Mouse (Mus musculus) granulocyte monocyte progenitor cell, adult 5-6 weeks (primary cell): ENCODE measurements around the gene Nup210l. TPM values are rescaled to one million over a fixed set of nuclear protein-coding genes. Genes with fewer than 3 reads are reported as not detected.

Source experiments
- ATAC-seq: replicated peaks from 2 replicates; pipeline ENCODE4 v1.8.0; 2016; ENCODE audit warnings: mild to moderate bottlenecking, moderate TSS enrichment, inconsistent platforms; ENCODE audit not compliant: poor library complexity, severe bottlenecking
- total RNA-seq, 2 experiments: library from RNA; stranded (forward) in 1 of 2; stranded (reverse) in 1 of 2; fragments of 200-712, 200-1000 nt in 1 of 2; fragments of >200 nt in 1 of 2; fragmentation: Nextera tagmentation in 1 of 2; gene quantifications; 2 replicates each; pipeline ENCODE4 v1.2.3; 2014 to 2017

Gene Nup210l
- total RNA-seq (2014; fragmentation: Nextera tagmentation): 0.28 and 1.8 TPM in 2 replicates
- 0.31 and 0.52 TPM in 2 replicates for total RNA-seq (2017)

DNA sequence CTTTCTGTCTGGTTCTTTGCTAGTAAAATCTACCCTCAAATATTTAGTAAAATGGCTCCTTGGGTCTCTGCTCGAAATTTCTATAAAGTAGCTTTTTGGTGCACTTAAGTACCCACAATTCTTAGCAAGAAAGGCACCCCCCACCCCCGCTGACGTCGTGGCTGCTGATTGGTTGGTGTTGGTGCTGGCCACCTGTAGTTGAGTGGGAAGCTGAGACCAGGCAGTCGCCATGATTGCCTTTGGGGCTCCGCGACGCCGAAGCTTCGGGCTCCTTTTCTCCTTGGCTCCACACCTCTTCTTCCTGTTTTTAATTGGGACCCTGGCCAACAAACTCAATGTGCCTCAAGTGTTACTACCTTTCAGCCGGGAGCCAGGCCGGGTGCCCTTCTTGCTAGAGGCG is at the start of gene Nup210l:
TSS of gene Nup210l (plus strand) at position 195 of the 400 bp plus-strand sequence.
- ATAC-seq: no peak; the same call in 1 of the 2 replicates

DNA sequence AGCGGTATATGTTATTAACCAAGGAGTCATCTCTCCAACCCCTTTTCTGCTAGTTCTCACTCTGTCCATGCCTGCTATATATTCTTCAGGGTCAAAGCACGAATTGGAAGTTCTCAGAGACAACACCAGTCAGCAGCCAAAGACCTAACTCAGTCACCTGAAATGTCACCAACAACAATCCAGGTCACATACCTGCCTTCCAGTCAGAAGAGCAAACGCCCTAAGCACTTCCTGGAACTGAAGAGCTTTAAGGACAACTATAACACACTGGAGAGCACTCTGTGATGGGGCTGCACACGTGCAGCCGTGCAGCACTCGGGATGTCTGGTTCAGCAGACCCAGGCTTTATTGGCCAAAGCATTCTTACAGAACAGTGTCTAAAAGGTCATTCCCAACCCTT is 42.4 kb upstream of the Nup210l start:
- no peak for ATAC-seq

DNA sequence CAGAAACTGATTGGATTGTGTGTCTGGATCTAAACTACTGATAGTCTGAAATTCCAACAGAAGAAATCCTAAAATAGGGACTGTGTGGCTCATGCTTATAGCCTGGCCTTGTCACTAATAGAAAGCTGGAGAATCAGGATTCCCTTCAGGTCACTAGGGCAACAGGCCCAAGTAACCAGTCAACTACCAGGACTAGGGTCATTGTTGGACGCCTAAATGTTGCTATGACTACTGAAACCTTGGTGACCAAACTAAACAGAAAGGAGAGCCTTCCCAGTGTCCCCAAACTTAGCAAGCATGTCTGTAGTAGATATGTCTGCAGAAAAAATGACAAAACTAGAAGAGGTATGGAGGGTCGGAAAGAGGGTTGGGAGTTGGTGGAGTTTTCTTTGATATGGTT is 41.4 kb upstream of the Nup210l start:
- ATAC-seq: no peak

DNA sequence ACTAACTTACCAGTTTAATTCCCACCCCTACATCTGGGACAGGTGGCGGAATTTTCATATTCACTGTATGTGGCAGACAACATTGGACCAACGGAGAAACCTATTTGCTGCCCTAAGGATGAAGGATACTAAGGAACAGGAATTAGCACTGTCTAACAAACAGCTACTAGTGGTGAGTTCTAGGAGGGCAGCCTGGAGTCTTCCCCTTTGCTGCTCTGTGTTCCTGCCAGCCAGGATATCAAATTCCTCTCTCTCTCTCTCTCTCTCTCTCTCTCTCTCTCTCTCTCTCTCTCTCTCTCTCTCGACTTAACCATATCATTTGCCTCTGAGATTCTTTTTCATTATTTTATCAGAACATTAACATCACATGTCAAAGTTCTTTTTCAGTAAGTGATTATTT is 39.5 kb upstream of the Nup210l start:
- no peak for ATAC-seq

DNA sequence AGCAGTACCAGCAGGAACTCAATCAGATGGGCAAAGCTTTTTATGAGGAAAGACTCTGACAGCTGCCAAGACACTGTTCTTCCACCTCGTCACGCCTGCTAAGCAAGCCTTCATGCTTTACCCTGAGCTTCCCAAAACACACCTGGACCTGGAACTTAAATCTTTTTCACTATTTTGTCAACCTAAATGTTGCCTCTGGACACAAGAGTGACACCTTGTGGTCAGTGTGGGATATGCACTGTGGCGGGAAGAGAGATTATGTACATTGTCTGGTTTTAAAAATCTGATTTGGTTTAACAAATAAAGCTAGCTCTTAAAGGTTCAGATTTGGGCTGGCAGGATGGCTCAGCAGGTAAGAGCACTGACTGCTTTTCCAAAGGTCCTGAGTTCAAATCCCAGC is 38.4 kb upstream of the Nup210l start:
- ATAC-seq: peak; percentile 70

DNA sequence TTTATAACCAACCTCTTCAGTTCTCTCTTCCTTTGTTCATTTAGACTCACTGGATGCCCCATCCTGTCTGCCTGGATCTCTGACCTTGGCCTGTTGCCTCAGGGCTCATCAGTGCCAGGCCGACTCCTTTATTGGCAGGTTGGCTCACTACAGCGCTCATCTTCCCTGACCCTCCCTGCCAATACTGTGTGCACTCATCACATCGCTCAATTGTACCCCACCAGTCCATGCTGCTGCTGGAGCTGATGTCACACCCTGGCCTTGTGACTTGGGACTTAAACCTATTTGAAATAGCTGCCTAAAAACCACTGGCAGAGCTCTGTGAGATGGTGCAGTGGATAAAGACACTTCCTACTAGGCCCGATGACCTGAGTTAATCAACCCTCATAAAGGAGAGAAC is 36.1 kb upstream of the Nup210l start:
- ATAC-seq: no peak

DNA sequence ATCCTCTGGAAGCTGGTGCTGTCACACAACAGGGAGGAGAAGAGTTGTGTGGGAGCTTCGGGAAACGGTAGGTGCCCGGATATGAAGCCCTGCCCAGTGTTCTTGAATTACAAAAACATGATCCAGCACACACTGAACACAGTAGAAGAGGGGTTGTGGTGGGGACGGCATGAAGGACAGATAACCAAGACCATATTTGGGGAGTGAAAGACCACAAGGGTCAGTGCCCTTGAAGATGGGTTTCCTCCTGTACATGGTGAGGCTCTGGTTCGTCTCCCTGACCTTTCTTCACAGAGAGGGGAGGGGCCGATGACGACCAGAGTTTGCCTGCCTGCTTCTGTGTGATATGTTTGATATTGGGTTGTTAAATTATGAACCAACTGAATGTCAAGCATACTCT is 34.2 kb upstream of the Nup210l start:
- ATAC-seq: no peak

DNA sequence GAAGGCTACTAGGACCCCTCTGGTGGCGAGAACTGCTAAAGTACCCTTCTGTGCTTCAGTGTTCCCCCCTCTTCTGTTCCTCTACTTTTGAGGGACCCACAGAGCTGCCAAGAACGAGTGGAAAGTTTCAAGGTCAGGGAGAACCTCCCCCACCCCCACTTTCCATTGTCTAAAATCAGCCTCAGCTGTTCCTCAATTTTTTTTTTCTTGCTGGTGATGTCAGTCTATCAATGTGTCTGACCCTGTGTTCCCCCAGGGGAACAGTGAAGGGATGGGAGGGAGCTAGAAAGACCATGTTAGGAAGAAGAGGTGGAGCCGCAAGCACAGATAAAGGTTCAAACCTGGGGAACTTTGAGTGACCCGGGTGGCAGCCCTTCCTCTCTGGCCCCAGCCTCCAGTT is 31.6 kb upstream of the Nup210l start, which contains the start of gene Tpm3:
TSS of gene Tpm3 (plus strand) at position 356 of the 400 bp plus-strand sequence.
- ATAC-seq: peak; percentile 70

DNA sequence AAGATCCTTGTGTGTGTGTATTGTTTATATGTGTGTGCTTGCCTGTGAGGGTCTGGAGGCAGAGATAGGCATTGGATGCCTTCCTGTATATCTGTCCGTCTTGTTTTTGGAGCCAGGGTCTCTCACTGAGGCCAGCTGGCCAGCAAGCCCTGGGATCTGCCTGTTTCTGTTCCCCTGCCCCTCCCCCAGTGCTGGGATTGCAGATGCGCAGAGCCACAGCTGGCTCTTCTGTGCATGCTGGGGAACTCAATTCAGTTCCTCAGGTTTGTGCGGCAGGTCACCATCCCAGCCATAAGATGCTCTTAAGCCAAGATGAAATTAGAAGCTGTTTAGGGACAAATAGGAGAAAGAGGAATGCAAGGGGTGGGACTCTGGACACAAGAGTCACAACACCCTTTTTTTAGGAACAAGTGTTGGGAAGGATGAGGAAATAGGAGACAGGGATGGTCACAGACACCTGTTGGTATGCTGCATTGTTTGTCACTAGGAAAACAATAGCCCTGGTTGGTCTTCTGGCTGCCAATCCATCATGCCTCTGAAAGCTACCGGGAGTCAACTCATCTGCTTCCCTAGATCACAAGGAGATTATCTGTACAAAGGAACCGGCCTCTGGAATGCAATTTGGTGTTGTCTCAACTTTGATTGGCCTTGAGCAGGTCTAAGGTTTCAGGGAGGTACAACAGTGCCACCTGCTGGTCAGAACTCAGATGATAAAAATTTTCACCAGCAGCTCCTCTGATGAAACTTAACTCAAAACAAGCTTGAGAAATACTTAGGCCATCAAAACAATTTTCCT is 26.8 kb upstream of the Nup210l start:
- ATAC-seq: peak; percentile 6

DNA sequence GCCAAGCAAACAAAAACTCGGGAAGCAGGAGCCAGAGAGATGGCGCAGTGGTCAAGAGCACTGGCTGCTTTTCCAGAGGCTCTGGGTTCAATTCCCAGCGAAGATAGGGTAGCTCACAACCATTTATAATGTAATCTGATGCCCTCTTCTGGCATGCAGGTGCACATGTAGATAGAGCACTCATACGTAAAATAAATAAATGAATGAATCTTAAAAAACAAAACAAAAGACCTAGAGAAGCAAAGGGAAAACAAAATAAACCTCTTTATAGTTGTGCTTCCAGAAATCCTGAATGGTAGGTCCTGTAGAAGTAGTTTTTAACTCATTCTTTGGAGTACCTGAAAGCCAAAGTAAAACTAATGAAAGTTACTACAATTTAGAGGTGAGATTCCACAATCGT is 25.7 kb upstream of the Nup210l start:
- no peak for ATAC-seq

DNA sequence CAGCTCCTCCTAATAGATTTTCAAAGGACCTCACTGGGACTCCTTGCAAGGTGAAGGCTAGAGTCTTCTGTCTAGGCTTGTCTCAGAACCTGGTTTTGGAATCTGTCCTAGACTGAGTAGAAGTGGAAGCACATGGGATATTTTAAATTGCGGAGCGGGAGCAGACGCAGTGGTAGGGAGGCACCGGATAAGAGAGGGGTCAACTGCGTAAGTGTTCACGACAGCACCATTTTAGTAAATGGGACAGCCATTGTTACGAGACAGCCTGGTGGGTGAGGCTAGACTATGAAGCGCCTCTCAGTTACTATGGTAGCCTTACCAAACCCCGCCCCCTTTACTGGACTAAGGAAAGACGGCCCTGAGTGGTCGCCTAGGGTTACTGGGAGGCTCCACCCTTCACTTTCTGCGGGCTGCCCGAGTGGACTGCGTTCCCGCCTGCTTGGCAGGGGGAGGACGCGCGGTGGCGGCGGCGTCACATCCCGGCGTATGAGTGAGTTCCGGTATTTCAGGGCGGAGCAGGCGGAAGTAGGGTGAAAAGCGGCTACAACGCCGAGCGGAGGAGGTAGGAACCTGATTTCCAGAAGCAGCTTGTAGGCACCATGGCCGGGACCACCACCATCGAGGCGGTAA is 24.7 kb upstream of the Nup210l start:
- ATAC-seq: peak; percentile 64

DNA sequence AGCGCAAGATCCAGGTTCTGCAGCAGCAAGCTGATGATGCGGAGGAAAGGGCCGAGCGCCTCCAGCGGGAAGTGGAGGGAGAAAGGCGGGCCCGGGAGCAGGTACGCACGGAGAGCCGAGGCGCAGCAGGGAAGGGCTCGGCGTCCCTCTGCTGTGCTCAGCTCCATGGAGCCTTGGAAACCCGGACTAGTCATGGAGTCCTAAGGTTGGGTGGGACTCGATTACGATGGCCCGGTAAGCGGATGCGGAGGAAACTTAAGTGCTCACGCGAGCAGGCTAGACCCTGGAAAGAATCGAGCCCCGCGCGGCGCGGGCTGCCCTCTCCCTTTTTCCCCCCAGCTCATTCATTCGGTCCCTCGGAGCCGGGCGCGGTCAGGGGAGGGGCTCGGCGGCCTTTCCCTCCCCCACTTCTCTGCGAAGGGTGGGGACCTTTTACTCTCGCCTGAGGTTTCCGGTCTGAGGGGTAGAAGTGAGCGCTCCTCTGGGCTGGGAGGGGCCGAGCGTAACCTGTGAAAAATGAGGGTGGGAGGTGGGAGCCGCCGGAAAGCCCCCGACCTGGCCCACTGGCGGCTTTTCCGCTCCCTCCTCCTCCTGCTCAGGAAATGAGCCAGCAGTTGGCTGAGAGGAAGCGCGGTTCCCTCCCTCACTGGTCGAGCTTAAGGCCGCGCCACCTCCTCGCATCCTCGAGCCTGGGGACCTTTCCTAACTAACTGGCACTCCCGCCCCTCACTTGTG is 24.0 kb upstream of the Nup210l start:
- ATAC-seq: peak; percentile 49

DNA sequence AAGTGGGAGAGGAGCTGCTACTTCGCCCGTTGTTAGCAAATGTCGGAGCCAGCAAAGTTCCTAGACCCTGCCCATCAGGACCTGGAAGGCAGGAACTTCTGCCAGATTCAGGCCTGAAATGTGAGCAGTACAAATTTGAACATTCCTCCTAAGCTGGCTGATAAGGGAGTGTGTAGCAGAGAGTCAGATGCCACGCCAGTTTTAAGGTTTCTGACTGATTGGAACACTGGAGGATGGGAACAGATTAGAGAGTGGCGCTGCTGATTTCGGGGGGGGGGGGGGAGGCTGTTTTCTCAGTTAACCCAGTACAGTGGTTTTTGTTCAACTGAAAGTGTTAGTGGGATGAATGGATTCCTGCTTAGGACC is 23.5 kb upstream of the Nup210l start:
- no peak for ATAC-seq

DNA sequence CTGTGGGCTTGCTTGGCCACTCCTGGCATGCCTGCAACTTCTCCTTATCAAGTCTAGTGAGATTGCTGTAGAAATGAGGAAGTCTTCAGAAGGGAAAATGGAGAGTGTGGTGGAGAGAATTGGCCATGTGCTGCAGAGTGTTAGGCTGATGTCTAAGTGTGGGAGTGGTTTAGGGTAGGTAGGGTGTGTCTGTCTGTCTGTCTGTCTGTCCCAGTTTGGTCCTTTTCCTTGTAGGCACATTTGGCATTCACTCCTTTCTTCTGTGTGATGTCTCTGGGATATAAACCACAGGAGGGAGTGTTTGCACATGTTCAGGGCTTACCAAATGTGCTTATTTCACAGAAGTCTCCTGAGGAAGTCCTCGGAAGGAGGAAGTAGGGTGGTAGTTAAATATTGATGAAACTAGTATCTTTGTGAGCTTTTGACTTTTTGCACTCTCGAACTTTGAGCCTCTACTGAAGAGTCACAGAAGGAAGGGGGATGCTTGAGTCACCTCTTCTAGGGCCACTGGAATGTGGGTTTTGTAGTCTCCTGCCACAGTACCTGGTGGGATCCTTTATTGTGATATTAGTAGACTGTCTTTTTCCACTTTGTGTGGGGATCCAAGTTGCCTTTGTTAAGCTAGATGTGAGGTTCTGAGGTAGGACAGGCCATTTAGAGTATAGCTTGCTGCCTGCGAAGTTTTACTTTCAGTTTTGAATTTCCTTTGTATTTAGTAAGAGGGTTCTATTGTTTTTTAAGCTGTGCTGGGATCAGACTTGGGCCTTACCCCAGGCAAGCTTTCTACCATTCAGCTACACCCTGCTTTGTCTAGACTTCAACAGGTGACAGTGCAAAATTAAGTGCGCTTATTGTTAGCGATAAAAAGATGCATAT is 22.3 kb upstream of the Nup210l start:
- peak; percentile 19 for ATAC-seq

DNA sequence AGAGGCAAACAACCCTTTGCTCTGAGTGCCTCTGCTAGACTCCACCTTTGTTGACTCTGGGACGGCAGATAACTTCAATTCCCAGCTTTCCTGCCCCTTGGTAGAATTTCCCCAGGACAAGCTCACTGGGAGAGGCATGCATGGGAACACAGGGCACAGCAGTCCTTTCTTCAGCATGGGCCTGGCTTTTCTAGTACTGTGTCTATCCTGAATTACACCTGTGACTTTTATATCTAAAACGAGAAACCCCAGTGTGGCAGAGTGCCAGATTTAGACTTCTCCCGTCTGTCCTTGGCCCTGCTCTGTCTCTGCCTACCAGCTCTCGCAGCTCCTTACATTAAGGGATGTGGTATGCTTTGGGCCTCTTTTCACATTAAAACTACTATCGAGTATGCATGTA is 20.9 kb upstream of the Nup210l start:
- ATAC-seq: no peak

DNA sequence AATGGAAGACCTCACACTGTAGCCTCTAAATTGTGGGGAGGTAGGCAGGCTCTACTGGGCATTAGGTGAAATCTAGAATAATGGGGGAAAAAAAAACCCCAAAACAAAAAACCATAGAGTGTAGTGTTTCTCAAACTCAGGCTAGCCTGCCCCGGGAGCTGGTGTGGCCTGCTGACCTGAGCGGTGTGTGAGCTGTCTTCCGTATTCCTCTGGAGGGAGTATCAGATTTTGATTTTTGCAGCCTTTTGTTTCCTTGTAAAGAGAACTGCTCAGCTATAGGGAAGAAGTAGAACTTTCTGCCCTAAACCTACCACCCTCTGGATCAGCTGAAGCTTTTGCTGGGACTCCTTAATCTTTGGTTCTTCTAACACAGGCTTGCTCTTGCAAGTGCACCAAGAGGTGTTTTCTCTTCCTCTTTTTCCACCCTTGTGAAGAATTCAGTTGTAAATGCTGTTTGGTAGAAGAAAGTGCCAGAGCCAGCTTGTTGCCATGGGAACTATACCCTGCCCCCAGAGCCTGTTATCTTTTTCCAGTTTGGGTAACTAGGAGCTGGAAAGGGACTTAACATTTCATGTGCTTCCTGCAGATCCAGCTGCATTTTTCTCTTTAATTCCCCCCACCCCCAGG is 20.1 kb upstream of the Nup210l start:
- ATAC-seq: 0 out of 2 replicates have a peak, but pooled peaks have one; percentile 4

DNA sequence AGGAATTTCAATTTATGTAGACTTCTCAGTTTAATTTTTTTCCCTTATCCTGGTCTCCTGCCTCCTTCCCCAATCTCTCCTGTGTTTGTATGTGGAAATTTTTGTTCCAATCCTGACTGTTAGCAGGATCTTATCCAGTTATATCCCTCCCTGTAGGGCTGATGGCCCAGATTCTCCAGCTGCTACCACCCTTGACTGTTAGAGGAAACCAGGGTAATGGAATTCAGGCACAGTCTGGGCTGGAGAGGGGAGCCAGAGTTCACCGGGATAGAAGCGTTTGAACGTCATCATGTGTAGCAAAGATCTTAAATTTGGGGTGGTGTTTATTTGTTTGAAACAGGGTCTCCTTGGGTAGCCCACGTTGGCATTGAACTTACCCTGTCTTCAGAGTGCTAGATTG is 19.1 kb upstream of the Nup210l start:
- no peak for ATAC-seq

DNA sequence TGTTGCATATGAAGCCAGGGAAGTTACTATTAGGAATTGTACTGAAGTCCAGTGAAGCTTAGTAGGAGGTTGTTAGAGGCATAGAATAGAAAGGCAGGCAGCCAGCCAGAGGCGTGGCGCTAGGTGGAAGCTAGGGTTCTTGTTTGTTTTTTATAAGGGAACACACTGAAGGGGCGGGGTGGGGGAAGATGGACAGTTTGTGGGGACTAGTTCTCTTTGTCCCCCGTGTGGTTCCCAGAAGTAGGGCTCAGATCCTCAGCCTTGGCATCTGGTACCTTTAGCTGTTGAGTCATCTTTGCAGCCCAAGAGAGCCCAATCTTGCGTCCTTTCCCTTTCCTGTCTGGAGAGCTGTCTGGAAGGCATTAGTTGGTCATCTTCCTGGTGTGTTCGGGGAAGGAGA is 18.7 kb upstream of the Nup210l start:
- ATAC-seq: peak; percentile 22

DNA sequence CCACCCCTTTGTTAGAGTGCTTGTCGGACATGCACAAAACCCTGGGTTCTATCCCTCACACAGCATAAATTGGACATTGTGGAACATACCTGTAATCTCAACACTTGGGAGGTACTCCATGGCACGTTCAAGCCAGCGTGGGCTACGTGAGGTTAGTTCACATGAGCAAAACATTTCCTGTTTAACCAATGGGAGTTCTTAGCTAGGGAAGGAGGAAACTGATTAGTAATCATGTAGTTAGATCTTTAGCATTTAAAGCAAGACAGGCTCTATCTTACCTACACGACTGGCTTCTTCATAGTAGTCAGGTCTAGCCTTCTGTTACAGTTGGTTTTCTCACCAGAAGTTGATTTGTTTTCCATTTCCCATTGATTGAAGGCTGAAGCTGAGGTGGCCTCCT is 17.9 kb upstream of the Nup210l start:
- no peak for ATAC-seq

DNA sequence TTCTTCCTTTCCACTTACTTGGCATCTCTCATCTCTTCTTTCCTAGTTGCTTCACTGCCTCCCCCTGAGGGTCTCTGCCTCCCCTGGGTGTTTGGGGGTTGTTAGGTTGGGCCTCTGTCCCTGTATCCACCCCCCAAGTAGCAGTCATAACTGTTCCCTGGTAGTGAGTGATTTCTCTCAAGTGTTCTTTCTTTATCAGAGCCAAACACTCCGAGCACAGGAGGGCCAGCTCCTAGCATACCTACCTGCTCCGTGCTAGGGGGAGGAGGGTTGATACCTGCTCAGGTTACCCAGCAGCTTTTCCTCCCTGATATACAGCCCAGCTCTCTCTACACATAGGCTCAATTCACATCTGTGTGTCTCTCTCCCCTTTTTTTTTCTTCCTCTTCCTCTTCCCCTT is 15.3 kb upstream of the Nup210l start:
- no peak for ATAC-seq
